Mouse (Mus musculus): ENCODE data around the gene Stx18. TPM values are rescaled to one million over a fixed set of nuclear protein-coding genes. Genes with fewer than 3 reads are reported as not detected.

Stx18 gene
- 45.9 and 46.6 TPM in 2 replicates for polyA plus RNA-seq (2015; fragmentation: Nextera tagmentation; extraction: Ambion mirVana)

DNA sequence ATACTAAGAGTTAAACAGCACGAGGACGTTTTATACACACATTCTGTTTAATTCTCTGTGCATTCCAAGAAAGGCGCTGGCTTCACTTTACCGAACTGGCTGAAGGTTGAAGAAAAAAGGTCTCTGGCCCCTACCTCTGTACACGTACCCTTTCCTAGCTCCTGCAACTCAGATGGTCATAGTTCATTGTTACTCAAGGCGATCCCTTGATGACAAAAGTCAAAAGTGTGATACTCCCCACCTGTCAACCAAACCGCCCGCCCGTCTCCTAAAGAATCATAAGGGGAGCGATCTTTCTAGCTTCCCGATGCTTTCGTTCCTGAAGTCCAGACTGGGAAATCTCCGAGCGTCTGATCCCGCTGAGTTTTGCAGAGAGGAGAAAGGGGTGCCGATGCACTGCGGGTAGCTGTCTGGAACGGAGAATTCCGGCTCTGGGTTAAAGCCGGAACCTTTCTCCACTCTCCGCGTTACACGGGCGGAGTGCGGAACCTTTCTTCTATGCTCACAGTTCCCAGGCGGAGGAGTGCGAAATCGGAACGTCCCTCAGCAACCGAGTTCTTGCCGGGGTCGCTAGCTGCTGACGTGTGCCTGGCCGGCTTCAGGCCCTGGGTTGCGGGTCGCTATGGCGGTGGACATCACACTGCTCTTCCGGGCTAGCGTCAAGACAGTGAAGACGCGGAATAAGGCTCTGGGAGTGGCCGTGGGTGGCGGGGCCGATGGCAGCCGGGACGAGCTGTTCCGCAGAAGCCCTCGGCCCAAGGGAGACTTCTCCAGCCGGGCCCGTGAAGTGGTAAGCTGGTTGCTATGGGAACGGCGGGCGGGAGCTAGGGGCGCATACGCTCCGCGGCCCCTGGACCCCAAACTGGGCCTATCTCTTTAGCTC lies at the start of gene Stx18:
Gene Stx18 (plus strand): TSS at position 33 of the 883 bp plus-strand sequence.
- H3K9ac ChIP-seq (ENCODE audit: low read depth, low read length) = peak within 1 kb of the TSS; percentile 91
- H3K9me3 ChIP-seq (replicated peaks; ENCODE audit: low read length) = no peaks in the 10 kb centered on the region
- H3K4me1 ChIP-seq (replicated peaks; ENCODE audit: insufficient read depth, low read length) = no peaks in the 10 kb centered on the region
- TF ChIP-seq CTCF (IDR thresholded peaks at IDR 0.05; ENCODE audit: low read depth) = no peak
- H3K27me3 ChIP-seq (ENCODE audit: insufficient read depth, low read length) = no peaks in the 10 kb centered on the region
- H3K4me3 ChIP-seq (replicated peaks; ENCODE audit: low read depth, low read length) = peak within 1 kb of the TSS; percentile 92
- peak within 1 kb of the TSS; percentile 73; the same call in 1 of the 2 replicates for H3K27ac ChIP-seq
- H3K36me3 ChIP-seq (ENCODE audit: insufficient read depth, low read length) = no peaks in the 10 kb centered on the region; the same call in 1 of the 2 replicates
- ATAC-seq (replicated peaks; ENCODE audit: low FRiP score, low read depth) (peak; percentile 95), DNase-seq (ENCODE audit: low spot score) (peak; percentile 97)
- WGBS = under 1% methylated on average over 57 of the region's 57 CpGs
- H3K4me2 ChIP-seq (ENCODE audit: low read length) = peak within 1 kb of the TSS; percentile 70

DNA sequence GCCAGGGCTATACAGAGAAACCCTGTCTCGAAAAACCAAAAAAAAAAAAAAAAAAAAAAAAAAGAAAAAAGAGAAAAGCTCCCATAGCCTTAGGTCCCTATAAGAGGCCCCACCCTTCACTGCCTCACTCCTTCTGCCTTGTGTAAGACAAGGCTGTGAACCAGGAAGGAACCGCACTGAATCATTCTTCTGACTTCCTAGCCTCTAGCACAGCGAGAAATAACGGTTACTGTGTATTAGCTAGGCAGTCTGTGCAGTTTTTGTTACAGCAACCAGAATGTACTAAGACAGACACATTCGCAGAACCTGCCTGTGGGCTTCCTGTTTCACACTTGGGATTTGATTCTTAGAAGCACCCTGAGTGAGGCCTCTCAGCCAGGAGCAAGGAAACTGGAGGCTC lies 46.2 kb upstream of the Stx18 start:
- no peaks in the 10 kb centered on the region for H3K4me1 ChIP-seq (replicated peaks; ENCODE audit: insufficient read depth, low read length)
- no peak overlapping the region for H3K4me3 ChIP-seq (replicated peaks; ENCODE audit: low read depth, low read length)
- no peak for TF ChIP-seq CTCF (IDR thresholded peaks at IDR 0.05; ENCODE audit: low read depth)
- no peaks in the 10 kb centered on the region for H3K27me3 ChIP-seq (ENCODE audit: insufficient read depth, low read length)
- no peaks in the 10 kb centered on the region for H3K9me3 ChIP-seq (replicated peaks; ENCODE audit: low read length)
- ATAC-seq (replicated peaks; ENCODE audit: low FRiP score, low read depth) = no peak
- 74% methylated on average over 5 of the region's 5 CpGs for WGBS
- DNase-seq (ENCODE audit: low spot score) = no peak
- no peaks in the 10 kb centered on the region for H3K36me3 ChIP-seq (ENCODE audit: insufficient read depth, low read length)
- no peak overlapping the region for H3K27ac ChIP-seq
- H3K9ac ChIP-seq (ENCODE audit: low read depth, low read length) = no peak overlapping the region
- H3K4me2 ChIP-seq (ENCODE audit: low read length) = no peak overlapping the region

DNA sequence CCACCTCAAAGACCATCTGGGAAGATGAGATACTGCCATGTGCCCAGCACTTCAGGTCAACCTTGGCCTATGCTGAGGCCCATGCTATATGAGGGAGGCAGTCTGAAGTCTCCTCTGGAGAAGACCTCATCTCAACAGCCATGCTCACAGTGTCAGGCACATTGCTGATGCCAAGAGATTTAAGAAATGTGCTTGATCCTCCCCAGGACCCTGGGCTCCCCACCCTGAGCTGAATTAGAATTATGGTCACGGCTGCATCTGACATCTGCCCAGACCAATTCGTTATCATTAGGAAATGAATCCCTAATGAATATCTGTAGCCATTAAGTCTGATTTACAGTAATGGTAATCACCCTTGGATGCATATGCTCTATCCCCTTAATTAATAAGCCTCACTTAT lies 39.7 kb upstream of the Stx18 start:
- no peak for DNase-seq (ENCODE audit: low spot score)
- Histone ChIP-seq H3K9me3 (replicated peaks; ENCODE audit: low read length) (no peaks in the 10 kb centered on the region), H3K9ac (ENCODE audit: low read depth, low read length) (no peak overlapping the region), H3K4me1 (replicated peaks; ENCODE audit: insufficient read depth, low read length) (no peaks in the 10 kb centered on the region), H3K27me3 (ENCODE audit: insufficient read depth, low read length) (no peaks in the 10 kb centered on the region), H3K27ac (no peak overlapping the region), H3K4me2 (ENCODE audit: low read length) (no peak overlapping the region), H3K4me3 (replicated peaks; ENCODE audit: low read depth, low read length) (no peak overlapping the region), H3K36me3 (ENCODE audit: insufficient read depth, low read length) (no peaks in the 10 kb centered on the region)
- no peak for ATAC-seq (replicated peaks; ENCODE audit: low FRiP score, low read depth)
- TF ChIP-seq CTCF (IDR thresholded peaks at IDR 0.05; ENCODE audit: low read depth) = no peak
- 75% methylated on average over 2 of the region's 2 CpGs for WGBS

DNA sequence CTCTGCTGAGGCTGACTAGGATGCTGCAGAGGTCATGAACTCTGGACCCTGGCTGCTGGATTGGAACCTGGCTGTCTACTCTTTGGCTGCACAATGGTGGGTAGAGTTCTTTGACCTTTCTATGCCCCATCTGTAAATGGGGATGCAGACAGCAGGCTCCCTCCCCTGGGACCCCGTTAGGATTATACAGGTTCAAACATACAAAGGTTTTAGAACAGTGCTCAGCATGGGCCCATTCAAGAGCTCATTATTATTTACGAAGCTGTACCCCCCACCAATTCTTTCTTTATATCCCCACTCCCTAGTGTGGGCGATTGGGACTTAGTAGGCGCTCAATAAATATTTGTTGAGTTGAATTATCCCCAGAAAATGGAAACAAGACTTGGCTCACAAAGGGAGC lies 36.0 kb upstream of the Stx18 start:
- Histone ChIP-seq H3K27ac (no peak overlapping the region), H3K4me2 (ENCODE audit: low read length) (no peak overlapping the region), H3K27me3 (ENCODE audit: insufficient read depth, low read length) (no peaks in the 10 kb centered on the region), H3K9ac (ENCODE audit: low read depth, low read length) (no peak overlapping the region), H3K4me3 (replicated peaks; ENCODE audit: low read depth, low read length) (no peak overlapping the region), H3K36me3 (ENCODE audit: insufficient read depth, low read length) (no peaks in the 10 kb centered on the region), H3K4me1 (replicated peaks; ENCODE audit: insufficient read depth, low read length) (no peaks in the 10 kb centered on the region), H3K9me3 (replicated peaks; ENCODE audit: low read length) (no peaks in the 10 kb centered on the region)
- WGBS = 65% methylated on average over 4 of the region's 4 CpGs
- TF ChIP-seq CTCF (IDR thresholded peaks at IDR 0.05; ENCODE audit: low read depth) = no peak
- no peak for DNase-seq (ENCODE audit: low spot score)
- no peak for ATAC-seq (replicated peaks; ENCODE audit: low FRiP score, low read depth)

DNA sequence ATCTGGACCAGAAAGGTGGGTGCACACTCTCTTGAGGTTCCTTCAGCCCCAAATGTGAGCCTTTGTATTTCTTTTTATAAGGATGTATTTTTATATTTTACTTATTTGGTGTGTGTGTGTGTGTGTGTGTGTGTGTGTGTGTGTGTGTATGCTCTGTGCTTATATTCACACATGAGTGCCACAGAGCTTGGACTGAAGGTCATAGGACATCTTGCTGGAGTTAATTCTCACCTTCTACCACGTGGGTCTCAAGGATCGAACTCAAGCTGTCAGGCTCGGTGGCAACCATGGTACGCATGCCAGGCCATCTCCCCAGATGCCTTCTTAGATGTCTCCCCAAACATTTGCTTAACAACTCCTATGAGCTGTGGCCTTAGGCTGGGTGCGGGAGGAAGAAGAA lies 33.8 kb upstream of the Stx18 start:
- no peaks in the 10 kb centered on the region for H3K36me3 ChIP-seq (ENCODE audit: insufficient read depth, low read length)
- H3K4me1 ChIP-seq (replicated peaks; ENCODE audit: insufficient read depth, low read length) = no peaks in the 10 kb centered on the region
- no peak overlapping the region for H3K27ac ChIP-seq
- H3K27me3 ChIP-seq (ENCODE audit: insufficient read depth, low read length) = no peaks in the 10 kb centered on the region
- no peak overlapping the region for H3K4me3 ChIP-seq (replicated peaks; ENCODE audit: low read depth, low read length)
- DNase-seq (ENCODE audit: low spot score) (no peak), ATAC-seq (replicated peaks; ENCODE audit: low FRiP score, low read depth) (no peak)
- WGBS = 92% methylated on average over 5 of the region's 5 CpGs
- TF ChIP-seq CTCF (IDR thresholded peaks at IDR 0.05; ENCODE audit: low read depth) = no peak
- no peak overlapping the region for H3K4me2 ChIP-seq (ENCODE audit: low read length)
- no peaks in the 10 kb centered on the region for H3K9me3 ChIP-seq (replicated peaks; ENCODE audit: low read length)
- no peak overlapping the region for H3K9ac ChIP-seq (ENCODE audit: low read depth, low read length)

DNA sequence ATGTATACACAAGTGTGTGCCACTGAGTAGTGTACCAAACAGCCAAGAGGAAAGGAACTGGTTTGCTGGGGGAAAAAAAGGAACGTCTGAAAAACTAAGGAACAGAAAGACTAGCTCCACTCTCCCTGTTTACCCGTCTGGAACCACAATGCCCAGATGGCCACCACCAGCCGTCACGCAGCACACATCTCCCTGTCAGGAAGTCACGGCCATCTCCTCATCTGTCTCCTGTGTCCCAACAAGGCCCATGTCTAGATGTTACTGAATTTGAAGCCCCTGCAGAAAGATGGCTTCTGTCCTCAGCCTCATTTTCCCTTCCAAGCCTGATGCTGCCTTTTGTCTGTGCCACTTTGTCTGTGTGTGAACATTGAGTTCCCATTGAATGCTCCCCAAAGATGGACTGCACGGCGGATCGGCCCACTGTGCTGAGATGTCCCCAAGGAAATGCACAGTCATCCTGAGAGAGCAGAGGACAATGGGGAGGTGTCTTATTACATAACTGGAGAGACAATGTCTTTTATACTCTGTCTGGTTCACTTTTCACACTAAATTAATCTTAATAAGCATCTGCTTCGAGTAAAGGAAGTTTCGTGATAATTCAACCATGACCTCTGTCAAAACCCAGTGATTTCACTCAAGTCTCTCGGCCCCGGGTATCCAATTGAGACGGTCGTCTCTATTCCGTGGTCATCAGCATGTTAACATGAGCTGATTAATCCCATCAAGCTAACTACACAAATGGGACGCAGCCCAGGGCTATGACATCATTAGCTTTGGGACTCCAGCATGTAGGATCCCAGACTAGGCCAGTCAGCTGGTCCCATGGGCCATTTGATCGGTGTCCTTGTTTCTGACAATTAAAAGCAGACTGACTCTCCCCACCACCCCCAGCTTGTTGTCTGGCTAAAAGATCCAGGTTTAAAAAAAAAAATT lies 31.9 kb upstream of the Stx18 start:
- Histone ChIP-seq H3K9me3 (replicated peaks; ENCODE audit: low read length) (no peaks in the 10 kb centered on the region), H3K4me3 (replicated peaks; ENCODE audit: low read depth, low read length) (no peak overlapping the region), H3K27me3 (ENCODE audit: insufficient read depth, low read length) (no peaks in the 10 kb centered on the region), H3K36me3 (ENCODE audit: insufficient read depth, low read length) (no peaks in the 10 kb centered on the region), H3K4me1 (replicated peaks; ENCODE audit: insufficient read depth, low read length) (no peaks in the 10 kb centered on the region), H3K4me2 (ENCODE audit: low read length) (no peak overlapping the region), H3K9ac (ENCODE audit: low read depth, low read length) (no peak overlapping the region), H3K27ac (no peak overlapping the region)
- WGBS = 46% methylated on average over 17 of the region's 17 CpGs
- DNase-seq (ENCODE audit: low spot score) = no peak
- no peak for ATAC-seq (replicated peaks; ENCODE audit: low FRiP score, low read depth)
- no peak for TF ChIP-seq CTCF (IDR thresholded peaks at IDR 0.05; ENCODE audit: low read depth)
